Mouse (Mus musculus) MN1 (cell line): Measurements from ENCODE around the gene Olfr854.

Experiments
- DNase-seq: peaks from one replicate; pipeline ENCODE4 v3.0.0-alpha.2; 2016; ENCODE audit warnings: low spot score

The Olfr854 gene

GRCm38 (mm10) chr9:19567282-19567681 is at the start of gene Olfr854:
TSS of gene Olfr854 (minus strand) at chr9:19567382.
- no peak for DNase-seq

GRCm38 (mm10) chr9:19582317-19582716 is 15.1 kb upstream of the Olfr854 start, which contains the start of gene Olfr855:
TSS of gene Olfr855 (plus strand) at chr9:19582617.
- DNase-seq, result no peak

- DNase-seq, result no peak
Measured at GRCm38 (mm10) chr9:19540976-19541375, 26.2 kb downstream of the Olfr854 start, which contains the start of gene Olfr853. TSS of gene Olfr853 (minus strand) at chr9:19541076.
